Mouse (Mus musculus) thymus, postnatal 14 days (tissue): ENCODE results near the gene Col4a3bp.

Experiments used
- DNase-seq: peaks from one replicate; pipeline ENCODE4 v3.0.0; 2021

Gene Col4a3bp

GRCm38 (mm10) chr13:96542901-96543891 lies 778 bp downstream of the Col4a3bp start:
- peak; percentile 78 for DNase-seq

GRCm38 (mm10) chr13:96544506-96544905 lies 2.1 kb downstream of the Col4a3bp start:
- no peak for DNase-seq

DNA sequence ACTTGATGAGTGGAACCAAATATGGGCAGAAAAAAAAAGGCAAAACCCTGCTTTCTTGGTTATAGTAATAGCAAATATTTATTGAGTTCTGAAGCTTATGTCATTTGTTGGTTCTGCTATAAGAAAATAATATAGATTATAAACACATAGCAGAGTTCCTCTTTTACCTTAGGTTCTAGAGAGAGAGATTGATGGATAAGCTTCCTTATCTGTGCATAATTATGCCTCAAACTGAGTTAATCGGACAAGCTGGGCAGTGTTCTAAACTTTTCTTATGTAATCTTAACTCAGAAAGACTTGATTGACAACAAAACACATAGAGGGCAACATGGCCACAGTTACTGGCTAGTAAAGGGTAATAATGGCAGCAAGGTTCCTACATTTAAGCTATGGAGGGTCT lies 4.8 kb downstream of the Col4a3bp start:
- no peak for DNase-seq

DNA sequence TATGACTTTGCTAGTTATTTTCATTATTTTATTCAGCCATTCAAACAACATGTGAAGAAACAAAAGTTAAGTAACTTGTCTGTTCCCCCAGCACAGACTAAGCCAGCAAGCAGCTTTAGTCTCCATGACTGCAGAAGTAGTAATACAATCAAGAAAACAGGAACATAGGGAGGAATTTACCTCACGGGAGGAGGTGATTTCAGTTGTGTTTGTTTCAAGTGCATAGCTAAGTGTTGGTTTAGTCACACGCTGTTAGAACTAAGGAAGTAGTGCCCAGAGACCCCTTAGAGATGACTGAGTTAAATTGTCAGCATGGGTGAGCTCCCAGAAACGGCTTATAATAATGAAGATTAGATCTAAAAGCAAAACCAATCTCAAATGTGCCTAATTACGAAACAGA lies 5.5 kb downstream of the Col4a3bp start:
- DNase-seq, result no peak

DNA sequence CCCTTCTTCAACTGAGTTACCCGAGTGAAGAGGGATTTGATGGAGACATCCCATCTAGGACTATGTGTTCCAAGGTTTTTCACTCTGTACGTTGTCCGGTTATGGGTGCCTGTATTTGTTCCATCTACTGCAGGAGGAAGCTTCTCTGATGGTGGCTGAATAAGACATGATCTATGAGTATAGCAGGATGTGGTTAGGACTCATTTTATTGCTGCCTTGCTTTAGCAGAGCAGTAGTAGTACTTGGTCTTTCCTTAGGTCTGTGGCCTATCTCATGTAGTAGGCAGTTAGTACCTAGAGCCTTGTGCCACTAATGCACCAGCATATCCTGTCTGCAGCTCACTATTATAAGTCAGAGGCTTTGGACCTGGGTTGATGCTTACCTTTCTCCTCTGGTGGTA lies 12.7 kb downstream of the Col4a3bp start:
- DNase-seq, result no peak

DNA sequence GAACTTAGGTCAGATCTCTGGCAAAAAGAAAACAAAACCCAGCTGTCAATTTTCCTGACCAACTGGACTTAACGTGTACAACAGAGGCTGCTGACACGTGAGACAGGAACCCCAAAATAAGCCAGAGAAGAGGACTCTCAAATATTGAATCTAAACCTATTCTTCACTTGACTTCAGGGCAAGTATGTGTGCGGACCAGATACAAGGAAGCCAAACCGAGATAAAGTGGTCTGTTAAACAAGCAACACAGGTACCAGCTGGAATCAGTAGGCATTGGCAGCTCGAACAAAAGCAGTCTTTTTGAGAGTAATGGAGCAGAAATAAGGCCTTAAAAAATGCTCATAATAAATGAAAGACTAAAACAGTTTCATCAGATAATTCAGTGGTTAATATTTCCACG lies 25.6 kb downstream of the Col4a3bp start:
- no peak for DNase-seq

DNA sequence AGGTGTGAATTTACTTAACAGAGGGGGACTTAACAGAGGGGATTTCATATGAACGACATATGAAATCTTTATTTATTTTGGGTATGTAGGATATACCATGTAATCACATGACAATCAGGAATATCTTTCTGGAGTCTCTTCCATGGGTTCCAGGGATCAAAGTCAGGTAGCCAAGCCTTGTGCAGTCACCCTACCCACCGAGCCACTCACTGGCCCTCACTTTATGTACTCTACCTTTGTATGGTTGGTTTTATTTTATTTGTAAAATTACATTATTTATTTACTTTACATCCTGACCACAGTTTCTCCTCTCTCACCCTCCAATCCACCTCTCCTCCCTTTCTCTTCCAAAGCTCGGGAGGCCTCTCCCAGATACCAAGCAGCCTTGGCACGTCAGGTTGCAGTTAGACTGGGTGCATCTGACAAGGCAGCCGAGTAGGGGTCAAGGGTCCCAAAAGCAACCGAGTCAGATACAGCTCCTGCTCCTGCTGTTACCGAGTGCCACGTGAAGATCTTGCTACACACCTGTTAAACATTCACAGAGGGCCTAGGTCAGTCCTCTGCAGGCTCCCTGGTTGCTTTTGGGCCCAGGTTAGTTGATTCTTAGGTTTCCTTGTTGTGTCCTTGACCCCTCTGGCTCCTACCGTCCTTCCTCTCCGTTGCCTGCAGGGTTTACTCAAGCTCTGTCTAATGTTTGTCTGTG lies 28.0 kb downstream of the Col4a3bp start:
- no peak for DNase-seq

- no peak for DNase-seq
Observed at GRCm38 (mm10) chr13:96571016-96571361, 28.6 kb downstream of the Col4a3bp start.

DNA sequence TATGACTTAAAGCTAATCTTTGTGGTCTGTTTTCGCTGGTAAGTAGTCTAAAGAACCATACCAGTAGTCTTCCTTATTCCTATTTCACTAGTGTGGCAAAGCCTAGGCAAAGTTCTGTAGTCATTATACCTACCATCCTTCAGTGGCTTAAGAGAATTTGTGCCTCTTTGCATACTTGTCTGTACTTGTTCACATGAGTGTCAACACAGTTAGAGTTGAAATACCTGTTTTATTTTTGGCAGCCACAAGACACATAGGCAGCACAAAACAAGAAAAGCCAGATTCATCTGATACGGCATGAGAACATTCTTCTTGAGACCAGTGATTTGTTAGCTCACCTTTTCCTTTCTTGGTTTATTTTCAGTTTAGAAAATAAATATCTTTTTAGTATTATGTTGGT lies 31.8 kb downstream of the Col4a3bp start:
- DNase-seq, result no peak

DNA sequence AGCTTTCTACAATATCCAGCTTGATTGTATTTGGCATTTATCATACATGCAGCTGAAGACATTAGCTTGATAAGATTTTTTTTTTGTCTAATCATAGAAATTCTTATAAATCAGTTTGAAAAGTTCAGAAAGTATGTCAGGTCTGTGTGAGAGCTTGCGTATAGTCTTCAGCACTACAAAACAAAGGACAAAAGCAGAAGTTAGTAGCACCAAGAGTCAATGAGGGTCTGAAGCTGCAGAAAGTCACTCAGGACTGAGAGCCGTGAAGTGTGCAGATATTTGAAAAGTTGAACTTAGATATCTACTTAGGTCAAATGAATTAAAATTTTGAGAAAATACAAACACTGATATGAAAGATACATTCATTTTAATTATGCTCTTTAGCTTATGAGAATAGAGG lies 36.7 kb downstream of the Col4a3bp start:
- no peak for DNase-seq

DNA sequence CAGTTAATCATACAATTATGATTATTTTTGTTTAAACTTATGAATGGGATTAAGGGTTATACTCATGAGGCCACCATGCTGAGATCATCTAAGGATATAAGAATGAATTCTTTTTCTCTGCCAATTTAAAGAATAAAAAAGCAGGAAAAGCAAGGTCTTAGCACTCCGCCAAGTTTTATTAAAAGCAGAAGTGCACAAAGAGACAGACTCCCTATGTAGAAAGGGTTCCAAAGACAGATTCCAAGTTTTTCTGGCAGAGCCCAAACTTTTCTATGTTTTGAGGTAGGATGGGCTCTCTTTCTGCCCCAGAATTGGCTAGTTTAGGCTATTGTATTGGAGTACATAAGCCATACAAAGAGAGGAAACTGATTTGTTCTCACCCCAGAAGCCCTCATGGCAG lies 37.6 kb downstream of the Col4a3bp start:
- no peak for DNase-seq

DNA sequence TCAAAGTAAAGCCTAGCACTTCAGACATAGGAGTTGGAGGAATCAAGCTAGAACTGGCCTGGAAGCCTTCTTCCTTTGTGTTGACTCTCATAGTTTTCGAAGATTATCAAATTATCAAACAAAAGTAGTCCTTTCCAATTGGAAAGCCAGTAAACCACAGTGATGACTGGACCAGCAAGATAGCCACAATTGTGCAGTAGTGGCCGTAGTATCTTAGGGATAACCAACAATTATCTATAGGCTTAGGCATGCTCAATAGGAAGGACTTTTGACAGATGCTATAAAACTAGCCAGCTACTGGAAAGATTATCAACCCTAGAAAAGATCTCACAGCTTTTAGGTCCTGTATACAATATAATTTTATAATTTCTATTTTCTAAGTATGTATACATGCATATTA lies 41.8 kb downstream of the Col4a3bp start:
- DNase-seq, result no peak

DNA sequence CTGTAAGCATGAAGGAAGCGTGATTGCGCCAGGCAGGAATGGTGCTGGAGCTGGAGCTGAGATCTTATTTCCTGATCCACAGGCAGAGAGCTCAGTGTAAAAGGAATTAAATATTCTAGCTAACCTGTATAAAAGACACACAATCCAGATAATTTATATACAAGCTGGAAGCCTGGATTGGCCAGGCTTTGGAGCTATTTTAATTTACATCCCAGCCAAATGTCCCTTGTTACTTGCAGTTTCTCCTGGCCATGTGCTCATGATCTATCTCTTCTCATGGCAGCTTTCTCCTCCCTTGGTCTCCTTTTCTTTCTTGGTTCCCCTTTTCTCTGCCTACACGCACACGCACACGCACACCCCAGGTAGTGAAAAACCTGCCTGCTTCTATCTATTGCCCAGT lies 44.1 kb downstream of the Col4a3bp start:
- DNase-seq, result no peak

DNA sequence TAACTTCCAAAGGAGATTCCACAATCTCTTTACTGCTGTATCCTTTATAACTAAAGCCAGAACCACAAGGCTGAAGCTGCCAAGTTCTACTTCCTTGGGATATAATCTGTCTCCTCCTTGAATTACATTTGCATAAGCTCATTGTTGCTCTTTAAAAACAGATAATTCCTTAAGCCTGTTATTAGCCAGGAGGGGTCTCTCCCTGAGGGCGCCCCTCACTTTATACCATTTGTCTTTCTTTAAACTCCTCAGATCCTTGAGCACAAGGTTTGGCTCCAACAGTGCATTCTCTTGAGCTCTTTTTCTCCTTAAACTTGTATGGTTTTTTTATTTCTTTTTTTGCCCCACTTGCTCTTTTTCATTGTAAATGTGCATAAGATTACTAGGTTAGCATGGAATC lies 46.2 kb downstream of the Col4a3bp start:
- no peak for DNase-seq

DNA sequence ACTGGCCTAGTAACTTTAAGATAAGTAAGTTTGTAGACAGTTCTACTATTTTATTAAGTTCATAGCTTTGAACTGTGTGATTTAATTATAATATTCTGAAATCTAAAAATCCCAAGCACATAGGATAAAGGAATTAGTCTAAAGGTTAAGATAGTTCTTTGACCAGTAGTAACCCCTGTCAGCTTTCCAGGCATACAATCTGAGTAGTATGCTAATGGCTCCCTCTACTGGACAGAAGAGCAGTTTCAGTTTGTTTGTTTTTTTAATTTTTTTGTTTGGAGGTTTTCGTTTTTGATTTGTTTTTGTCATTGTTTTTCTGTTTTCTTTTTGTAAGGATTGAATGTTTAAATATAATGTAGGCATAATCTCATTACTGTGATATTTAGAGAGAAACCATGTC lies 51.2 kb downstream of the Col4a3bp start:
- DNase-seq, result no peak

GRCm38 (mm10) chr13:96594070-96594469 lies 51.7 kb downstream of the Col4a3bp start:
- no peak for DNase-seq

DNA sequence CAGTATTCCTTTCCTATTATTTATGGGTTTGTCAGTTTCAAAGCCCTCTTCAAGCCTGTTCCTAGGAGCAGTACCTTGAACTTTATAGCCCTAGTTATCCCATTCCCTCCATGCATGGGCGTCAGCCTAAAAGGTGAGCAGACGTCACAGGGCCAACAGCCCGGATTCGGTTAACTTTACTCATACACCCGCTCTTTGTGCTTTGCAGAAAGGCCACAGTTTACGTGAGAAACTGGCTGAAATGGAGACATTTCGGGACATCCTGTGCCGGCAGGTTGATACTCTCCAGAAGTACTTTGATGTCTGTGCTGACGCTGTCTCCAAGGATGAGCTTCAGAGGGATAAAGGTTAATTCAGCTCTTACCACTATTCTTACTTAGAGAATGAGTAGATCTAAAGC lies 56.8 kb downstream of the Col4a3bp start:
- DNase-seq, result no peak

DNA sequence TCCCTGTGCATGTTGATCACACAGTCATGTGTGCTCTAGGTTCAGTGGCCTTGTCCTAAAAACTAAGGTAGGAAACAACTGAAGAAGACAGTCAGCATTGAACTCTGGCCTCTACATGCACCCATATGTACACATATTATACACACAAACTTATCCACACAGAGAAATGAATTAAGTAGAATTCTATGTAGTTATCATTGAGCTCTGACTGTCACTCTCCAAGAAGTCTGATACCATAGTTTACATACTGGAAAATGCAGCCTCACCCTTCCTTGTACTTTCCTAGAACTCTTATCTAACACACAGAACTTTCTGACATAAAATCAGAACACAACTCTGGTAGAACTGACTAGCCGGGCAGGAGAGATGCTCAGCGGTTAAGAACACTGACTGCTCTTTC lies 61.8 kb downstream of the Col4a3bp start:
- no peak for DNase-seq

DNA sequence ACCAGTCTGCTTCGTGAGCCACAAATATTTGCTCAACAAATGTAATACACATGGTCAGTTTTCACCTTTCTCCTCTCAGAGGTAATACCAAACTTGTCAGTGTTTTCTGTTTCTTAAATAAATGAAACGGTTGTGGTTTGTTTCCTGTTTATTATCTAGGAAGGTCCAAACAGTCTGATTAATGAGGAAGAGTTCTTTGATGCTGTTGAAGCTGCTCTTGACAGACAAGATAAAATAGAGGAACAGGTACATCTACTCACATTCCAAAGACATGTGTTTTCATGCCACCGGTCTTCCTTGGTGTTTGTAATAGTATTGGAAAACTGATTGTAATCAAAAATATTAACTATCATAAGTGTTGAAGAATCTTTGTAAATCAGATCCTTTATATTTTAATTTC lies 72.2 kb downstream of the Col4a3bp start:
- no peak for DNase-seq

- DNase-seq, result no peak
Observed at GRCm38 (mm10) chr13:96620891-96621290, 78.5 kb downstream of the Col4a3bp start.

DNA sequence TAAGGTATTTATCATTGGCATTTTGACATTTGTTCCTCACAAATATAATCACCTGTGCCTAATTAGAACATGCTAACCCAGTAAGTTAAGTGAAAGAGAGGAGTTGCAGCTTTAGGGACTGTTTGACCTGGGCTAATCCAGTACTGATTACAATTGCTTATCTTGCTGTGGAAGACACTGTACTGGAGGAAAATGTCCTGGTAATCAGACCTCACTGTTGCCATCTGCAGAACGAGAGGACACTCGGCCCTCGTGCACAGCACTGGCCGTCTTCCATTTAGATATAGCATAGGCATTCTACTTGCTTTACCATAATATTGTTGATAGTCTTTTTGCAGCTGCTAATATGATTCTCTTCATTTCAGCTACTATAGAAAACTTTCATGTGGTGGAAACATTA lies 88.0 kb downstream of the Col4a3bp start:
- no peak for DNase-seq

DNA sequence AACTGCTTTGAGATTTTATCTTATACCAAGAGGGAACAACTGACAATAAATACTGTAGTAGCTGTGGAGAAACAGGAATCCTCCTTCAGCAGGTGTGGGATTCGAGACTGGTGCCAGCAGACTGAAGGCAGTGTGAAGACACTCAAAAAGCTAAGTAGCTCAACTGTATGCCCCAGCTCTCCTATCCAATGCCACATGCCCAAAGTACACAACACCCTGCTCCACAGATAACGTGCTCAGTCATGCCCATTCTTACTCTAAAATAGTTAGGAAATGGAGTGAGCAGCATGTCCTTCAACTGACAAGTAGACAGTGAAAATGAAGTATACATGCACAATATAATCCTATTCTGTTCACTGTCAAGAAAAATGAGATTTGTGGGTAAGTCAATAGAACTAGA lies 101.8 kb downstream of the Col4a3bp start:
- DNase-seq, result no peak

- no peak for DNase-seq
Observed at GRCm38 (mm10) chr13:96645822-96646221, 103.4 kb downstream of the Col4a3bp start.

DNA sequence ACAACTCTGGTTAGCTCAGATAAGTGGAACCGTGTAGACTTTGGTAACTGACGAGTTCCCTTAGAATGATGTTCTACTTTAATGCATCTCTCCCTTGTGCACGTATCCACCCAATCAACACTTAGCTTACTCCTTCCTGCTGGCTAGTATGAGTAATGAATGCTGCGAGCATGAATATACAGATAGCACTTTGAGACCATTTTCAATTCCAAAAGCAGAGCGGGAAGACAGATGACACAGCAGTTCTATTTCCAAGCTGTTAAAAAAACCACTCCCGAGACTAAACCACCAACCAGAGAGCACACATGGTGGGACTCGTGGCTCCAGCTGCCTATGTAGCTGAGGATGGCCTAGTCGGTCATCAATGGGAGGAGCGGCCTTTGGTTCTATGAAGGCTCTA lies 110.6 kb downstream of the Col4a3bp start:
- no peak for DNase-seq
